Mouse (Mus musculus) forebrain, embryonic 11.5 days (tissue): ENCODE measurements around the gene Asb10. TPM values are rescaled to one million over a fixed set of nuclear protein-coding genes. Genes with fewer than 3 reads are reported as not detected.
A peak's percentile ranks its signal among the peaks of the same experiment; 100 is the strongest.

ENCODE experiments used
- ATAC-seq: fragments of 200-750 bp; cut with Nextera tagmentation; replicated peaks from 2 replicates; pipeline ENCODE4 v1.8.0; 2017; ENCODE audit warnings: moderate TSS enrichment; ENCODE audit not compliant: low FRiP score
- DNase-seq: peaks from one replicate; pipeline ENCODE4 v3.0.0-alpha.2; 2017; ENCODE audit warnings: low spot score
- H3K27ac ChIP-seq: fragments of 300-500 bp; sonication (generic); 2 replicates; pipeline ENCODE4 v1.5.1; 2014; ENCODE audit warnings: low read depth, low read length
- H3K27me3 ChIP-seq: fragments of 300-500 bp; sonication (generic); 2 replicates; pipeline ENCODE4 v1.6.1; 2014; ENCODE audit warnings: mild to moderate bottlenecking, low read length, mixed read lengths; ENCODE audit not compliant: control insufficient read depth, insufficient read depth
- H3K36me3 ChIP-seq: fragments of 300-500 bp; sonication (generic); 2 replicates; pipeline ENCODE4 v1.6.1; 2014; ENCODE audit warnings: mild to moderate bottlenecking, low read length, moderate library complexity, mixed read lengths; ENCODE audit not compliant: control insufficient read depth, insufficient read depth
- H3K4me1 ChIP-seq: fragments of 300-500 bp; sonication (generic); replicated peaks from 2 replicates; pipeline ENCODE4 v1.6.1; 2014; ENCODE audit warnings: low read length, mixed read lengths; ENCODE audit not compliant: control insufficient read depth, insufficient read depth
- H3K4me2 ChIP-seq: fragments of 300-500 bp; sonication (generic); 2 replicates; pipeline ENCODE4 v1.6.1; 2014; ENCODE audit warnings: low read depth, mild to moderate bottlenecking, low read length, moderate library complexity, mixed read lengths; ENCODE audit not compliant: severe bottlenecking
- H3K4me3 ChIP-seq: fragments of 300-500 bp; sonication (generic); 2 replicates; pipeline ENCODE4 v1.5.1; 2014; ENCODE audit warnings: low read depth, low read length
- H3K9ac ChIP-seq: fragments of 300-500 bp; sonication (generic); 2 replicates; pipeline ENCODE4 v1.6.1; 2014; ENCODE audit warnings: low read length
- H3K9me3 ChIP-seq: fragments of 300-500 bp; sonication (generic); 2 replicates; pipeline ENCODE4 v1.6.1; 2016; ENCODE audit warnings: low read length, mixed read lengths; ENCODE audit not compliant: control insufficient read depth
- WGBS: fragments of 180-500 bp; shearing (Covaris S2); extraction: QIAGEN DNeasy Blood & Tissue Kit; methylation state at CpG from one replicate; pipeline ENCODE4 v1.1.7; 2014; 5-methylcytosine and 5-hydroxymethylcytosine counted together
- polyA plus RNA-seq: library from polyadenylated mRNA; unstranded; fragments of >200 nt; fragmentation: Nextera tagmentation; extraction: Ambion mirVana; gene quantifications from 2 replicates; pipeline ENCODE4 v1.2.1, GENCODE M21; 2014

The Asb10 gene
- polyA plus RNA-seq, 1 experiment from 2014 or later, result not detected

DNA sequence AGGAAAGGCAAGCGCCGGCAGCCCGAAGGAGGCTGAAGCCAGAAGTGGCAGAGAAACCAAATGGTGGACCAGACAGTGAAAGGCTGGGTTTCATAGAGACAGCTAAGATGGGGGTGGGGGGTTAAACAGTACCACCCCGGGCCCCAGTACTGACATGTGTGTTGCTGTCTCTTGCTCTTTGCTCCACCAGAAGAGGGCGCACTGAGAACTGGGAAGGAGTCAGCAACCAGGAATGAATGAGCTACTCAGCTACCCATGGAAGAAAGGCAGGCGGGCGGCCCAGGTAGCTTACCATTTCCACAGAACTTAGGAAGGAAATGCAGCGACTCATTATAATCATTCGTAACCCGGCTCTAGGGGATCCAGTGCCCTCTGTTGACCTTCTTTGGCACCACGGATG lies 30.1 kb downstream of the Asb10 start:
- H3K4me2 ChIP-seq, result no peak overlapping the region
- no peaks in the 10 kb centered on the region; the same call in 1 of the 2 replicates for H3K9me3 ChIP-seq
- no peaks in the 10 kb centered on the region for H3K27me3 ChIP-seq
- H3K4me3 ChIP-seq, result no peak overlapping the region
- ATAC-seq, result no peak
- no peak for DNase-seq
- H3K27ac ChIP-seq, result no peak overlapping the region
- 50% methylated on average over 11 of the region's 11 CpGs for WGBS
- H3K4me1 ChIP-seq, result no peaks in the 10 kb centered on the region
- no peaks in the 10 kb centered on the region for H3K36me3 ChIP-seq
- H3K9ac ChIP-seq, result no peak overlapping the region

DNA sequence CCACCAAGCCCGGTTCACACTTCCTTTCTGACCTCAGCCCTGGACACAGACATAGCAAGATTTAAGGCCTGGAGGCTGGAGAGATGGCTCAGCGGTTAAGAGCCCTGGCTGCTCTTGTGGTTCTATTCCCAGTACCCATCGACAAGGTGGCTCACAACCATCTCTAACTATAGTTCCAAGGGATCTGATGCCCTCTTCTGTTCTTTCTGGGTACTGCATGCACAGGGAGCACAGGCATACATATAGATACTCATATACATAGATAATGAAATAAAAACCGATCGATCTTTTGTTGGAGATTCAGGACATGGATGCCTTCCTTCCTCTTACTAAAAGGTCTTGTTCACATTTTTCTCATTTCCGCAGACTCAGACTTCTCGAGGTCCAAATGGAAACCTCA lies 32.4 kb downstream of the Asb10 start:
- Histone ChIP-seq H3K9ac (no peak overlapping the region), H3K27me3 (no peaks in the 10 kb centered on the region), H3K9me3 (no peaks in the 10 kb centered on the region; the same call in 1 of the 2 replicates), H3K4me1 (peaks cover 3% of the 10 kb centered on the region), H3K27ac (no peak overlapping the region), H3K4me2 (no peak overlapping the region), H3K4me3 (no peak overlapping the region), H3K36me3 (no peaks in the 10 kb centered on the region)
- ATAC-seq (no peak), DNase-seq (no peak)
- WGBS, result 90% methylated on average over 7 of the region's 7 CpGs

DNA sequence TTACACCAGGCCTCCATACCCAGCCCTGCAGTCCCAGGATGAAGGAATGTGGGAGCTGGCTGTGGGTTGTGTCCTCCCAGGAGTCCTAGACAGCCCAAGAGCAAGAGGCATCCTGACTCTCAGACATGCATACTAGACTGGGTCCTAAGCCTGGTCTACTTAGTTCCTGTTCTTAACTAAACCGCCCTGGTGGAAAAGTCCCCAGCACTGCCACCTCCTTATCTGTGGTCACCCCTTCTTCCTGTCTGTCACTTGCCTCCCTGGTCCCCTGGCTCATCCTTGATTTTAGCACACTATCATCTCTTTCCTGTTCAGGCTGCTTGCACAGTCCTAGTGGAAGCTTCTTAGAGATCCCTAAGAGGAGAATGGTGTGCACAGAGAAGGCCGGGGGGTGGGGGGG lies 35.3 kb downstream of the Asb10 start:
- WGBS, result 62% methylated on average over 2 of the region's 2 CpGs
- Histone ChIP-seq H3K36me3 (peaks cover 3% of the 10 kb centered on the region; the same call in 1 of the 2 replicates), H3K9me3 (no peaks in the 10 kb centered on the region; the same call in 1 of the 2 replicates), H3K27me3 (no peaks in the 10 kb centered on the region), H3K4me3 (no peak overlapping the region), H3K27ac (no peak overlapping the region), H3K9ac (no peak overlapping the region), H3K4me2 (no peak overlapping the region), H3K4me1 (peaks cover 3% of the 10 kb centered on the region)
- ATAC-seq (no peak), DNase-seq (no peak)

DNA sequence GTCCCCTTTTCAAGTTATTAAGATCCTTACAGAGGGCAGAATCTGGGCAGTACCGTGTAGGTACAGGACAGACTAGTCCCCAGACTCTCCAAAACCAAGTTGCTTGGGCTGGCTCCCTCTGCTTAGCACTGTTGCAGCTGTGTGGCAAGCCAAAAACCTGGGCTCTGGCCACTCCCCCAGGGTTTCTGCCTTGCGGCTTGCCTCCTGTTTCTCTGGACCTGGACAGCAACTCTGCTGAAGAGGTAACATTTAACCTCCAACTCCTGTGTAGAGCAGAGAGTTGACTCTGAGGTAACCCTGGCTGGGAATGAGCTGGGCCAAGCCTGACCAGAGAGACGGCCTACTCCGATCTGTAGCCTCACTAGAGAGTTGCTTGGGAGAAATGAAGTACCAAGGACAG lies 38.0 kb downstream of the Asb10 start:
- DNase-seq, result no peak
- Histone ChIP-seq H3K27ac (no peak overlapping the region), H3K27me3 (no peaks in the 10 kb centered on the region), H3K36me3 (peaks cover 3% of the 10 kb centered on the region; the same call in 1 of the 2 replicates), H3K4me2 (no peak overlapping the region), H3K9ac (no peak overlapping the region), H3K9me3 (no peaks in the 10 kb centered on the region), H3K4me1 (peaks cover 4% of the 10 kb centered on the region), H3K4me3 (no peak overlapping the region)
- ATAC-seq, result no peak
- WGBS, result 73% methylated on average over 4 of the region's 4 CpGs

DNA sequence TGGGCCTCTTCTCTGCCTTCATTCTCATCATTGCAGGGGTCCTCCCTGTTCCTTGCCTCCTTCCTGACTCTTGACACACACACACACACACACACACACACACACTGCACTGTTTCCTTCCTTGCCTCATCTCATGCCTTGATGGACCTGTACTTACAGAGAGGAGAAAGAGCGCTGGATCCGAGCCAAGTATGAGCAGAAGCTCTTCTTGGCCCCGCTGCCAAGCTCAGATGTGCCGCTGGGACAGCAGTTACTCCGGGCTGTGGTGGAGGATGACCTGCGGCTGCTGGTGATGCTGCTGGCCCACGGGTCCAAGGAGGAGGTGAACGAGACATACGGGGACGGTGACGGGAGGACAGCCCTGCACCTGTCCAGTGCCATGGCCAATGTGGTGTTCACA lies 39.9 kb downstream of the Asb10 start:
- H3K4me2 ChIP-seq, result no peak overlapping the region
- no peak overlapping the region for H3K27ac ChIP-seq
- DNase-seq (no peak), ATAC-seq (no peak)
- H3K27me3 ChIP-seq, result no peaks in the 10 kb centered on the region; the same call in 1 of the 2 replicates
- H3K4me1 ChIP-seq, result peaks cover 9% of the 10 kb centered on the region
- 91% methylated on average over 11 of the region's 11 CpGs for WGBS
- H3K9ac ChIP-seq, result no peak overlapping the region
- no peaks in the 10 kb centered on the region for H3K9me3 ChIP-seq
- no peak overlapping the region for H3K4me3 ChIP-seq
- peaks cover 3% of the 10 kb centered on the region; the same call in 1 of the 2 replicates for H3K36me3 ChIP-seq

DNA sequence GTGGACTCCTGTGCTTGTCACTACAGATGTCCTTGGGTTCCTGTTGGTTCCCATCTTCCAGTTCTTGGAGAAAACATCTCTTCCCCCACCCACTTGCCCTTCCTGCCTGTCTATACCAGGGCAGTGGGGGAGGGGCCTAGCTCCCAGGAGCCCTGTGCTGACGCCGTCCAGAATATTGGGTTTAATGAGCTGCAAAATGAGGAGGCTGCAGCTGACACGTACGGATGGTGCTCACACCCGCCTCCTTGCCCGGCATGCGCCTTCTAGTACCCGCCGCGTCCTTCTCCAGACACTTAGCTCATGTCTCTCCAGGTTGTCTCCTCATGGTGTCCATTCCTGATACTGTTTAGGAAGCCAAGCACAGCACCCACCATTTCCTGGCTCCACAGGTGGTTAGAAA lies 41.7 kb downstream of the Asb10 start:
- H3K4me3 ChIP-seq, result no peak overlapping the region
- H3K4me2 ChIP-seq, result no peak overlapping the region
- peaks cover 3% of the 10 kb centered on the region; the same call in 1 of the 2 replicates for H3K36me3 ChIP-seq
- H3K9ac ChIP-seq, result no peak overlapping the region
- DNase-seq, result no peak
- H3K9me3 ChIP-seq, result no peaks in the 10 kb centered on the region
- no peaks in the 10 kb centered on the region; the same call in 1 of the 2 replicates for H3K27me3 ChIP-seq
- WGBS, result 67% methylated on average over 10 of the region's 10 CpGs
- H3K27ac ChIP-seq, result no peak overlapping the region
- peaks cover 6% of the 10 kb centered on the region; the same call in 1 of the 2 replicates for H3K4me1 ChIP-seq
- 0 out of 2 replicates have a peak, but pooled peaks have one; percentile 19 for ATAC-seq

DNA sequence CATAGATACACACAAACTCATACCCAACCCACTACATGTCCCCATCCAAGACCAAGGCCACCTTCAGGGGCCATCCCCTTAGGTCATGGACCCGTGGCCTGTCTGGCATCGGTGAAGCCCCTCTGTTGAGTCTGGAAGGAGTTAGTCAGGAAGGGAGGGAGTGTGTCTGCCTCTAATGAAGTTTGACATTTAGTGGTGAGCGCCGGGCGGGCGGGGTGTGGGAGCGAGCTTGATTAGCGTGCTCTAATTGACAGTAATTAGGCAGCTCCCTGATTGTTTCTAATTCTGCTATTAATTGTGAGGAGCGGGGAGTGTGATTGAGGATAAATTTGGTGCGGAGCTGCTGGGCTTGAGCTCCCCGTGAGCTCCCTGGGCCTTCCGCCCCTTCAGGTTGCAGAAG lies 43.3 kb downstream of the Asb10 start:
- Histone ChIP-seq H3K9ac (no peak overlapping the region), H3K4me2 (no peak overlapping the region), H3K36me3 (peaks cover 3% of the 10 kb centered on the region; the same call in 1 of the 2 replicates), H3K4me1 (peaks cover 6% of the 10 kb centered on the region; the same call in 1 of the 2 replicates), H3K27me3 (no peaks in the 10 kb centered on the region; the same call in 1 of the 2 replicates), H3K9me3 (no peaks in the 10 kb centered on the region), H3K27ac (no peak overlapping the region), H3K4me3 (no peak overlapping the region)
- ATAC-seq (no peak), DNase-seq (no peak)
- WGBS, result 54% methylated on average over 12 of the region's 12 CpGs

DNA sequence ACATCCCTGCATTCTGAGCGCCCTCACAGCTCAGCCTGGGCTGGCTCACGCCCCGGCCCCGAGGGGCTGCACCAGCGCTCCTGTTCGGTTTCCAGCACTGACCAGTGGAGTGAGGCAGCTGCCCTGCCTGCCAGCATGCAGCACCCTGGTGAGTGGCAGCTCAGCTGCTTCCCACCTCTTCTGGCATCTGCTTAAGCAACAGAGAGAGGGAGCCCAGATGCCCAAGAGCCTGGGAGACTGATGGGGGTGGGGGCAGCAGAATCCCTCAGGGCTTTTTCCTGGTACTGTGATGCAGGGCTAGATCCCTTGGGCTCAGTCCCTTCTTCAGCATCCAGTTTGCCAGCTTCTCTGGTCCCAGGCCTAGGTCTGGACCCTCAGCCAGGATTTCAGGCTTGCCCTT lies 44.0 kb downstream of the Asb10 start:
- Histone ChIP-seq H3K4me3 (no peak overlapping the region), H3K27ac (no peak overlapping the region)

DNA sequence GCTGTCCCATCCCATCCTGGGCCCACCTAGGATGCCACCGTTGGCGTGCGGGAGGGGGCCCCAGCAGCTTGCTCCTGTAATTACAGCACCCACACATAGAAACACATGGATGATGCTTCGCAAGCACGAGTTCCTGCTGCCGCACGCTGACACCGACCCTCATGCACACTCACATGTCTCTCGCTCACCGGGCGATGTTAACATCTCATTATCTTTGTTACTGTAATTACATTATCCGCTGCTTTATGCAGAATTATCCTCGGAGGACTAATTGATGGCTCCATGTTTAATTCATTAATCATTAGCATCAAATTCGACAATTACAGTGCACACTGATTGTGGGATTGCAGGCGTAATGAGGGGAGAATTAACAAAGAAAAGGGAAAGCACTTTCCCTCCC lies 45.8 kb downstream of the Asb10 start:
- ATAC-seq, result no peak
- peaks cover 8% of the 10 kb centered on the region; the same call in 1 of the 2 replicates for H3K4me1 ChIP-seq

More for the DNA sequence above, 44.0 kb downstream of the Asb10 start:
- no peaks in the 10 kb centered on the region for H3K9me3 ChIP-seq
- 50% methylated on average over 6 of the region's 6 CpGs for WGBS
- no peak overlapping the region; the same call in 1 of the 2 replicates for H3K9ac ChIP-seq
- H3K36me3 ChIP-seq, result peaks cover 3% of the 10 kb centered on the region; the same call in 1 of the 2 replicates
- H3K4me1 ChIP-seq, result peaks cover 6% of the 10 kb centered on the region; the same call in 1 of the 2 replicates
- no peaks in the 10 kb centered on the region; the same call in 1 of the 2 replicates for H3K27me3 ChIP-seq
- DNase-seq (no peak), ATAC-seq (no peak)
- H3K4me2 ChIP-seq, result no peak overlapping the region

More for the DNA sequence above, 45.8 kb downstream of the Asb10 start:
- WGBS, result 73% methylated on average over 15 of the region's 15 CpGs
- no peak for DNase-seq
- no peaks in the 10 kb centered on the region; the same call in 1 of the 2 replicates for H3K36me3 ChIP-seq
- no peak overlapping the region for H3K4me3 ChIP-seq
- no peaks in the 10 kb centered on the region; the same call in 1 of the 2 replicates for H3K27me3 ChIP-seq
- no peak overlapping the region for H3K4me2 ChIP-seq
- H3K27ac ChIP-seq, result no peak overlapping the region
- no peaks in the 10 kb centered on the region for H3K9me3 ChIP-seq
- no peak overlapping the region for H3K9ac ChIP-seq
